Mouse (Mus musculus) 3134 (cell line): ENCODE measurements around the gene Cyp46a1.

Experiments used
- DNase-seq: peaks from one replicate; pipeline ENCODE4 v3.0.0-alpha.2; 2011; ENCODE audit warnings: low spot score; ENCODE audit not compliant: insufficient read length; ENCODE audit errors: extremely low read depth

Cyp46a1 gene

GRCm38 (mm10) chr12:108310456-108311027 lies 23.6 kb upstream of the Cyp46a1 start:
- peak; percentile 55 for DNase-seq

GRCm38 (mm10) chr12:108311741-108312290 lies 22.4 kb upstream of the Cyp46a1 start:
- no peak for DNase-seq

DNA sequence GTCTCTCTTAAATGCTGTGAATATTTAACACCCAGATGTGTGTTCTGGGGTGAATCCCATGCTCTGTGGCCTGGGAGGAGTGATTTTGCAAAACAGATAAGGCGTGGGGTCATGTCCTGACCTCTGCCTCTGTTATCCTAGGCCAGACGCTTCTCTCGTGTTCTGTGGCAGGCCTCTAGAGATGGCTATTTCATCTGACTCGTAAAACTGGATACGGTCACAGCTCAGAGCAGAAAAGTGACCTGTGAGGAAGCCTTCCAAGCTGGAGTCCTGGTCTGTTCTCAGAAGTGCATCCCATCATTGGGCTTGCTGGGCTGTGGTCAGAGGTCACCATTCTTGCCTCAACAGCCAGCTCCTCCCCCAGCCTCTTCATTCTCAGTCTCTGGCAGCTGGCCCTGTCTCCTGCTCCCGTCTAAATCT lies 21.7 kb upstream of the Cyp46a1 start:
- DNase-seq: no peak

DNA sequence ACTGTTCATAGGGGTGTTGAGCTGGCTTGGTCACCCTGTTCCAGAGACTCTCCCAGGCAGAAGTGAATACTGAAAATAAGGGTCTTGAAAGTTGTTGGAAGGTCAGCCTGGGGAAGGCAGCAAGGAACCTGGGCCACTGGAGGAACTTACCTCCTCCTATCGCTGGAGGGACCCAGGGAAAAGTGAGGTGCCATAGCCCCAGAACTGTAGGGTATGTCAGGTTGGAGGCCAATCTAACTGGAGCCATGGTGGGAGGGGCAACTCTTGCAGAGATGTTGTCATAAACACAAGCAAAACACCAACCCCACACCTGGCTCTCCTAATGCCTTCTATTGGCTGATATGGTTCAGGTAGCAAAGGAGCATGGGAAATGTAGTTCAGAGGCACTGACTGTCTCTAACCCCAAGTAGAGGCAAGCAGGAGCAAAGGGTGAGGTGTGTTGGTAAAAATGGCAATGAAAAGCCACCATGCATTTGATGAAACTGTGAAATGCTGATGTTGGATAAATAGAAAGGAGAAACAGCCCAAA lies 20.9 kb upstream of the Cyp46a1 start:
- no peak for DNase-seq

- DNase-seq: no peak
These were observed 18.4 kb upstream of the Cyp46a1 start for GRCm38 (mm10) chr12:108315818-108316217.

- DNase-seq: no peak
These were observed 17.5 kb upstream of the Cyp46a1 start for GRCm38 (mm10) chr12:108316655-108317054.

DNA sequence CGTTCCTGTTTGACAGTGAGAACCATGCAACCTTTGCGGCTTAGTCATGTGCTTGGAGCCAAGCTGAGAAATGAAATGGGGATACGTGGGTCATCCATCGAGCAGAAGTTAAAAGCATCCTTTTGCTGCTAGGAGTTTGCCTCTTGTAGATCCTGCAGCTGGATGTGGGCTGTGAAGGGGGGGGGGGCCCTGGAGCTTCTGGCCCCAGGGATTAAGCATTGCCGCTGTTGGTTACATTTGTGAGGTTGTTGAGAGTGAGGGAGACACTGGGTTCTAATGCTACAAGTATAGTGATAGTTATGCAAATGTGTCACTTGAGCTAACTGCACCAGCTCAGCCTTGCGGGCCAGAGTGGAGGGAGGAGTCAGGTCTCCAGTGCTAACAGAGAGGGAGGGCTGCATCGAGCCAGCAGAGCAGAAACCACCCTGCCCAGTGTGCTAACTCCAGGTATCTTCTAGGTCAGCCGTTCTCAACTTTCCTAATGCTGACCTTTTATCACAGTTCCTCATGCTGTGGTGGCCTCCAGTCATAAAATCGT lies 16.9 kb upstream of the Cyp46a1 start:
- DNase-seq: no peak

GRCm38 (mm10) chr12:108317826-108318430 lies 16.3 kb upstream of the Cyp46a1 start:
- DNase-seq: no peak

GRCm38 (mm10) chr12:108318499-108318898 lies 15.7 kb upstream of the Cyp46a1 start:
- DNase-seq: no peak

DNA sequence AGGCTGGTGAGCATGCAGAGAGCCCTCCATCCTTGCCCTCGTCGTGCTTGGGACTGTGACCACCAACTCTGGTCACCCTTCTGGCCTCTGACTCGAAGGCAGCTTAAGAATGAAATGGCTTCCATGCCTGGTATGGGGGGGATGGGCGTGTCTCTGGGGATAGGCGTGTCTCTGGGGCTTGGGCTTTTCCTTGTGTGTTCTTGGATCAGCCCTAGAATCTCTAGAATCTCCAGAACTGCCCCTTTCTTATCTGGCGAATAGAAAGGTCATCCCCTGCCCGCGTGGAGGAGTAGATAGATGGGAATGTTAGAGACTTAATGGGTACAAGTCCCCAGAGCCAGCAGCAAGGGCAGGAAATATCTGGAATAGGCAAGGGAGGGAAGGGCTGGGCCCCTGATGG lies 14.1 kb upstream of the Cyp46a1 start:
- DNase-seq: no peak

DNA sequence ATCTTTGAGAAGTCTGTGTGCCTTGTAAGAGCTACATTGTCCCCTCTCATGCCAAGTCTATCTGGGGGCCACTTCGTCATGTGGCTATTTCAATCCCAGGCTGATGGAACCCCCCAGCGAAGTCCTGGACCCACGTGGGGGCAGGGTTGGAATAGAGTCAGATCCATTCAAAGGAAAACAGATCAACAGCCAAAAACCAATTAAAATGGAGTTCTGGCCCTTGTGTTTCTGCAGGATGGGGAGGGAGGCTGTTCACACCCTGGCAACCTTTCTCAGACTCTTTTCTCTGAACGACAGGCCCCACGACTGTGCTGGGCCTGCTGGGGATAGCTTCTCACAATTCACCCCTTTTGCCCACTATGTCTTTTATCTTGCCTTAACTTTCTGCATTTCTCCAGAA lies 7.8 kb upstream of the Cyp46a1 start:
- no peak for DNase-seq

- no peak for DNase-seq
These were observed 6.2 kb upstream of the Cyp46a1 start for GRCm38 (mm10) chr12:108327889-108328491.

DNA sequence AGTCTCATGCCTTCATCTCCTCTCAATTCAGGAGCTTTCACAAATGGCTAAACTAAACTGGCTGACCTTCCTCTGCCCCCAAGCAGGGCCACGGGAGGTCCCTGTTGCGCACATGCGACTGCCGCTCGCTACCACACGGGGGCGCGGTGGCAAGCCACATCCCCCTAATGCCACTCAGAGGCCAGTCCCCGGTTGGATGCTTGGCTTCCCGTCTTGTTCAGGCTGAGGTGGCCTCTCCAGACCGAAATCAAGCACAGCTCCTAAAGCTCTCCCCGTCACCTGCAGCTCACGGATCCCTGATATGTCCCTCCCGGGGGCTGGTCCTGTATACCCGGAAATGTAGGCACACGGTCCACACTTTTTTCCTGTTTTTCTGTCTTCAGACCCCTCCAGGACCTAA lies 1.1 kb upstream of the Cyp46a1 start:
- DNase-seq: peak; percentile 85

DNA sequence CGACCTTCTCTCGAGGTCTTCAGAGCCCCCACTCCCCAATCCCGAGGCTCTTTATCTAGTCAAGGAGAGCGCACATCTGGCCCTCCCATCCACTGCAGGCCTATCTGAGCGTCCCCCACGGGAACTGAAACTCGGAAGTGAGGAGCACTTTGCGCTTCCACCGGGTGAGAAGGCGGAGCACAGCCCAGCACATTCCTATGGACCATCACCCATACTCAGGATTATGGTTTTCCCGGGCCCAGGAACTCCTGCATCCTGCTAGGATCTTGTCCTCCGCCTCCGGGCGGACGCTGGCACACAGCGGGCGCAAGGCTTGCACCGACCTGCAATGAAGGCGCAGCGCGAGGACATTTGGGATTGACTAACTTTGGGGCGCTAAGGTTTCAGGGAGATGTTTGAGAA lies 699 bp upstream of the Cyp46a1 start:
- DNase-seq: no peak

DNA sequence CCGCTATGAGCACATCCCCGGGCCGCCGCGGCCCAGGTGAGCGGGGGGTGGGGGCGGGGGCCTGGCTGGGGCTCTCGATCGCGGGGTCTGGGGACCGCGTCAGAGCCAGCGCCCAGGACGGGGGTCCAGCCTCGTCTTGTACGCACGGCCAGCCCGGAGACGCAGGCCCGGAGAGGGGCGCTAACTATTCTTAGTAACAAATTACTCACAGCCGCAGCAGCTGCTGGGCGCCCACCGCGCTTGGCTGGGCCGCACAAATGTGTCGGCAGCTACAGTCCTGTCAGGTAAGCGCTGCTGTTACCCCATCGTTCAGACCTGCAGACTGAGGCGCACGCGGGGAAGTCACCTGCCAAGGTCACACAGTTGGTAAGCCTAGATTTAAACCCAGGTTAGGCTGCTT lies 348 bp downstream of the Cyp46a1 start:
- DNase-seq: no peak

- peak; percentile 29 for DNase-seq
These were observed 4.5 kb downstream of the Cyp46a1 start for GRCm38 (mm10) chr12:108338572-108339190.

DNA sequence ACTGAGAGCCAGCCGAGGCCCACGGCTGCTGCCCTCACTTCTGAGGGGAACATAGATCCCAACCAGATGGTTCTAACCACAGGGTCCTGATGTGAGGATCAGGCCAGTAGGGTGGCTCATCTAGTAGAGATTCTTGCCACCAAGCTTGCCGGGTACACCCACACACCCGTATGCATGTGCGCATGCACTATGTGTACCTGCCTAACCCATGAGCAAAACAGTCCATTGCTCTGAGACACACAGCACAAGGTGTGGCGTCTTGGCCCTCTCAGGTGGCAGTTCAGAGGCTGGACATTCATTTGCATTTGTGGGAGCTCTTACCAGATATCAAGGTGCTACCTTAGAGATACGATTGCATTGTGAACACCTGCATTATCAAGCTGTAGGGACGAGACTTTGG lies 14.0 kb downstream of the Cyp46a1 start:
- DNase-seq: no peak

DNA sequence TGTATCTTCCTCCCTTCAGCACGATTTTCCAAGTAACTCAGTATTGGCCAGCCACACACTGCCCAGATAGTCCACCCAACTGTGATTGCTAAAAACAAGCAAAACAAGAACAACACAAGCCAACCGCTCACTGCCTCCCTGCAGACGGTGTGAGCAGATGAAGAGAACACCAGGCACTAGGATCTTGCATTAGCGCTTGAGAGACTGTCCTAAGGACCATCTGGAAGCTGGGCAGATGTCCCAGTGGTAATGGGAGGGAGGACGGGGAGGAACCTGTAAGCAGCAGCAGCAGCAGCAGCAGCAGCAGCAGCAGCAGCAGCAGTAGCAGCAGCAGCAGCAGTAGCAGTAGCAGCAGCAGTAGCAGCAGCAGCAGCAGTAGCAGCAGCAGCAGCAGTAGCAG lies 14.8 kb downstream of the Cyp46a1 start:
- no peak for DNase-seq

DNA sequence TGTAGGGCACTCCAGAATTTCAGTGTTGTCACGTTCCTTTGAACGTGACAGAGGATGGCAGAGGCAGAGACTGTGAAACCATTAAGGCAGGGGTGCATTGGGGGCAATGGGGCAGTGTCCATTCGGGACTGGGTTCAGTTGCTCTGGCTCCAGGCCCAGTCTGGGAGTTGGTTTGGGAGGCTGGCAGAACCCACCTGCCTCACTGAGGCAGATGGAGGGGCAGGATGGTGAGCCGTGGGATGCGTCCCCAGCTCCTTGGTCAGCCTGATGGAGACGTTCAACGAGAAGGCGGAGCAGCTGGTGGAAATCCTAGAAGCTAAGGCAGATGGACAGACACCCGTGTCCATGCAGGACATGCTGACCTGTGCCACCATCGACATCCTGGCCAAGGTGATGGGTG lies 16.8 kb downstream of the Cyp46a1 start:
- DNase-seq: no peak

DNA sequence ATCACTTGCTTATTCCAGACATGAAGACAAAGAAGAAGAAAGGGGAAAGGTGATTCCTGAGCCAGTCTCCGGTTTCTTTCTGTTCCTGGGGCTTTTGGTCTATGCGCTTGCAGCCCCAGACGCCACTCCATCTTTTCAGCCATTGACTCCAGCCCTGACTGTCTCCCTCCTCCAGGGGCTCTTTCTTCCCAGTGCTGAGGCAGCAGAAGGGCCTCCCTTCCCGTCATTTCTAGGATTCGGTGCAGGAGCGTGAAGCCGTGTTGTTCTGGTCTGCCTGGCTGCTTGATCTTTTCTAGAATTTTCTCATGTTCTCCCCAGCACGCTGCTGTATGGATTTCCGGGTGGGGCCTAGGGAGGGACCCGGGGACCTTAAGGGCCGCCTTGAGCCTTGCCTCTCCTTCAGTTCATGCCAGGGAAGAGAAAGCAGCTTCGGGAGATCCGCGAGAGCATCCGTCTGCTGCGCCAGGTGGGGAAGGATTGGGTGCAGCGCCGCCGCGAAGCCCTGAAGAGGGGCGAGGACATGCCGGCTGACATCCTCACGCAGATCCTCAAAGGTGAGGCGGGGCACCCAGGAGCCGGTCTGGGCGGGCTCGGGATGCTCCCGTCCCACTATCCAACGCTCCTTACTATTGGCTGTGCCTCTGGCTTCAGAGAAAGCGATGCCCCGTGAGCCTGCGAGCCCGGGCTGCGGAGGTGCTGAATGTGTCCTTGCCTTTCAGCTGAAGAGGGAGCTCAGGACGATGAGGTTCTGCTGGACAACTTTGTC lies 18.4 kb downstream of the Cyp46a1 start:
- no peak for DNase-seq
